Mouse (Mus musculus) erythroid progenitor cell, adult 5-6 weeks (primary cell): Measurements from ENCODE around the gene Kif3a. TPM values are rescaled to one million over a fixed set of nuclear protein-coding genes. Genes with fewer than 3 reads are reported as not detected.

Source experiments
- ATAC-seq: replicated peaks from 2 replicates; pipeline ENCODE4 v1.8.0; 2016; ENCODE audit warnings: moderate number of reproducible peaks, mild to moderate bottlenecking, moderate TSS enrichment, inconsistent platforms; ENCODE audit not compliant: poor library complexity, low FRiP score, severe bottlenecking
- total RNA-seq, 2 experiments: library from RNA; stranded (forward) in 1 of 2; stranded (reverse) in 1 of 2; fragments of 150-400 nt in 1 of 2; fragments of 186-747, 209-891 nt in 1 of 2; gene quantifications; 2 replicates each; pipeline versions ENCODE4 v1.2.3 to v1.2.4; 2015 to 2017; ENCODE audit warnings: low replicate concordance in 2 of 2

The Kif3a gene
- 1.3 and 10.5 TPM in 2 replicates for total RNA-seq (2015; ENCODE audit: low replicate concordance)
- total RNA-seq (2017; ENCODE audit: low replicate concordance) = 3.5 and 4.6 TPM in 2 replicates

DNA sequence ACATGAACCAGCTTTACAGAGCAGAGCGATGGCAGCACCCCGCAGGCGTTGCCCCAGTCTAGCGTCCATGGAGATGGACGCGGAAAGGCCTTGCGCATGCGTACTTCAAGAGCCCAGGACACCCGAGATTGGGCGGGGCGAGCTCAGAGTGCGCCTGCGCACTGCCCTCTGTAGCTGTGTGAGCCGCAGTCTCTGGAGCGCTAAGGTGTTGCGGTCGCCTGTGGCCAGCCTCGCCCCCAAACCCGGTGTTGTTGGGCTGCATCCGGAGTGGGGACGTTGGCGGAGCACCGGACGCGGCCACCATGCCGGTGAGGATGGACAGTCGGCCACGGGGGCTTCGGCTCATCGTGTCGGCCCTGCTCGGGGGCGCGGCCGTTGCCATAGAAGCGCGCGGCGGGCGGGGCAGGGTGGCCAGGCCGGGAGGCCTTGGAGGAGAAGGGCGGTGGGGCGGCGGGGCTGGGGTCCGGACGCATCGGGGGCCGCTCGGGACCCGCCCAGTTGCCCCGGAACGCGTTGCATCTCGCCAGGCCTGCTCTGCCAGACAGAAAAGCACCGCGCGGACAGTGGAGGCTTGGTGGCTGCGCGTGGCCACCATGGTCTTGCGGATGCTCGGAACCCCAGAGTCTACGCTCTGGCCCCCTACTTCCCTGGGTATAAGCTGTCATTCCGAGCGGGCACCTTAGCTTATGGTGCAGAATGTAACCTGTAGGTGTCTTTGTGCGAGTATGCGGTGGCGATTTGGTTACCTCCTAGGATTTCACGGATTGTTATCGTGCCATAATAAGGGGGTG is at the start of gene Kif3a:
Gene Kif3a, plus strand, starts transcription at position 156 of the 791 bp plus-strand sequence.
- peak; percentile 98 for ATAC-seq

DNA sequence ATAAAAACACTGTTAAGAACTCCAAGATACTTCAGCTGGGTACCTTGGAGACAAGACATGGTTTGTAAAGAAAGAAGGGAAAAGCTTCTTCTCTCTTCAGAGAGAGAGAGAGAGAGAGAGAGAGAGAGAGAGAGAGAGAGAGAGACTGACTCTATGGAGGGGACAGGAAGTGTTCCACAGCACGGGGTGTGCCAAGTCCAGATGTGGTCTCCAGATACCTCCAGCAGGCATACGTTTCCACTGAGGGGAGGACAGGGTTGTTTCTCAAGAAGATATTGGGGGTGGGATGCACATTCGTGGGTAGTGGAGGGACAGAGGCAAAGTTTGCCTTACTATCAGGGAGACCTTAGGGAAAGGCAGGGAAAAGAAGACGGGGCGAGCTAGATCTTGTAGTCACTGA is 48.4 kb upstream of the Kif3a start:
- ATAC-seq = 0 out of 2 replicates have a peak, but pooled peaks have one; percentile 31

DNA sequence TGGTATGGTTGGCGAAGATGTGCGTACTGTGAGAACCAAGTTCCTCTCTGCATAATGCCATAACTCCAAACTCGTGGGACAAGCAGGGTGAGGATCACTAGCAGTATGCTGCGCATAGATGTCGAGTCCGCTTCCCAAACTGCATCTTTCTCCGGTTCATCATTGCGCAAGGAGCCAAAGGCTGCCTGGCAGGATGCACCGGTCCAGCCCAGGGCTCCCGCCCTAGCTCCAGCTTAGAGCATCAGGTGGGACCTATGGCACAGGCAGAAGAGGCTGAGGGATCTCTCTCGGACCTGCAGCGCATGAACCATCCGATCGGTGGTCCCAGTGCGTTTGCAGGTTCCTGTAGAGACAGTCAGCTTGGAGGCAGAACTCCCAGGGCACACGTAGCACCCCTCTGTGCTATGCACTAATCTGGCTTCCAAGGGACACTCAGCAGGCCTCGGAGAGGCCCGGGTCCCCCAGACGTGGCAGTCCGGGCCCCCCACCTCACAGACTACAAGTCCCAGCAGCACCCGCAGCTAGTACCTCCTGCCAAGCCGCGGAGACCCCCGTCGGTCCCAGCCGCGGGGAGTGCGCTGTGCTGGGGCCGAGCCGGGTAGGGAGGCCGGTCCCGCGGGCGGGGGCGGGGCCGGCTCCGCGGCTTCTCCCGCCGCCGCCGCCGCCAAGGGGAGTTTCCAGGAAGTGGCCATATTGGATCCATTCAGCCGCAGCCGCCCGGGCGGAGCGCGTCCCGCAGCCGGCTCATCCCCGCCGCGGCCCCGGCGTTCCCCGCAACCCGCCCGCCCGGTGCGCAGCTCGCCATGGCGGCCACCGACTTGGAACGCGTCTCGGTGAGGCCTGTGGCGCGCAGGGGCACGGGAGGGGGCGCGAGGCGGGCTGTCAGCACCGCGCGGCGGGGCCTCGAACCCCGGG is 47.7 kb upstream of the Kif3a start, which contains the start of gene Sept8:
Gene Sept8, plus strand, starts transcription at position 51 of the 915 bp plus-strand sequence.
- ATAC-seq = peak; percentile 56

DNA sequence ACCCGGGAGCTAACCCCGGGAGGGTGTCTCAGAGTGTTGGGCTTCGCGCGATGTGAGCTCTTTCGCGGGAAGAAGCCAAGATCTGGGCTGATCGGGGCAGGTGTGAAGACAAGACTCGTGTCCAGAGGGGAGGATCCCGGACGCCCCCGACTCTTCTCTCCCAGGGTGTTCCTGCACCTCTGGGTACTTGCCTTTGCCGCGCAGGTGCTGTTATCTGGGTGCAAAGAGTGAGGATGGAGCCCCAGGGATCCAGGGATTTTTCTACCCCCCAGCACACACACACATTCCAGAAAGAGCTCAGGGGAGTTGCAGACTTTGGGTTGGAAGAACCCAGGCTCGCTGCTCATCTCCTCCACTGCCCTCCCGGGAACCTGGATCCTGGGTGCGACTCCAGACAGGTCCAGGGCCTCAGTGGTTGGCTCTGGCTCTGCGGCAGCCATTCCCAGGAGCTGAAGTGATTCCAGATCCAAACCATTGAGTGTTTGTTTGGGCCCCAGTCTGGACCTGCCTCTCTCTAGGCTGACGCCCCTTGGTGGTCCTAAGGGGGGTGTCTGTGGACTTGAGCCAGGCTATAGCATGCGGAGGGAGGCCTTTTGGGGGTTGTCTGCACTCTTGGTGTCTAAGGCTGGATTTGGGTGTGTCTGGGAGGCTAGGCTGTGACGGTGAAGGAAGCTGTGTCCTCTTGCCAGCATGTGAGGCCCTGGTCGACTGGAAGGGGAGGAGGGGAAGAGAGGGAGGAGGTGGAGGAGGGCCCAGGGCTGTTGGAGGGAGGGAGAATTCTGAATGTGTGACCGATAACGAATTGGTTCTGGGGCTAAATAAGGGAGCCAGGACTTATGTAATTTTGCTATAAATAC is 46.8 kb upstream of the Kif3a start:
- ATAC-seq = peak; percentile 77

DNA sequence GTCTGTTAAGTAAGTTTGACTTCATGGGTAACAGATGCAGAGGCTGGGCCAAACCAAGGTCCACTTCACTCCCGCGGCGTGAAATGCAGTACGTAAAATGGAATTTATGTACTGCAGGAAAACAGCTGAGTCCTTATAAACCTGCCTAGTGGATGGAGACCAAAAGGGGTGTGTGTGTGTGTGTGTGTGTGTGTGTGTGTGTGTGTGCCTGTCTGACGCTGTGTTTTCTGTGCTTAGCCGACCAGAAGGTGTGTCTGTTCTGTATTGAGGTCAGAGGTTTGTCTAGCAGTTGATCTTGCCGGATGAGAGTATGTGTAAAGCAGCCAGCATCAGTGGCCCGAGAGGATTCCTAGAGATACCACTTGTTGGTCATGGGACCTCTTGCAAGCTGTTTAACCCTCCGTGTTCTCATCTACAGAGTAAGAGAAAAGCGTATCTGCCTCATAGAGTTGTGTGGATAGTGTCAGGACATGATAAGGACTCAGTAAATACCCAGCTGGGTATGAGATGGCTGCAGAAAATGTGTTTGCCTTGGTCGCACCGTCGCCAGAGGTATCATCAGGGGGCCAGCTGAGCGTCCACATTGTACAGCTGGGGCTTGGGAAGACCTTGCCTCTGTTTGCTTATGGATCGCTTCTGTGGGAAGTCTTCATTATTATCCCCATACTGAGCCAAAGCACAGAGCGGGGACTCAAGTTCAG is 45.9 kb upstream of the Kif3a start:
- peak; percentile 8 for ATAC-seq

DNA sequence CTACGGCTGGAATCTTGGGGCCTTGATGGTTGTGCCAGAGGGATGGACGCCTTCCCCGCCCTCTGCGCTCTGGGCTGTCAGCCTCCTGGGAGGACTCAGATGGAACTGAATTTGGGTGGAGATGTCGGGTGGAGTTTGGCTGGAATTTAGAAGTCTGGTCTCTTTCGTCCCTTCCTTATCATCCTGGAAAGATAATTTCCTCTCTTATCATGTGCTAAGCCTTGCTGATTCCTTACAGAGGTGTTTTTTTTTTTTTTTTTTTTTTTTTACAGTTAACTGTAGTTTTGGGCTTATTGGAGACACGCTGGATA is 45.4 kb upstream of the Kif3a start:
- ATAC-seq = peak; percentile 62

DNA sequence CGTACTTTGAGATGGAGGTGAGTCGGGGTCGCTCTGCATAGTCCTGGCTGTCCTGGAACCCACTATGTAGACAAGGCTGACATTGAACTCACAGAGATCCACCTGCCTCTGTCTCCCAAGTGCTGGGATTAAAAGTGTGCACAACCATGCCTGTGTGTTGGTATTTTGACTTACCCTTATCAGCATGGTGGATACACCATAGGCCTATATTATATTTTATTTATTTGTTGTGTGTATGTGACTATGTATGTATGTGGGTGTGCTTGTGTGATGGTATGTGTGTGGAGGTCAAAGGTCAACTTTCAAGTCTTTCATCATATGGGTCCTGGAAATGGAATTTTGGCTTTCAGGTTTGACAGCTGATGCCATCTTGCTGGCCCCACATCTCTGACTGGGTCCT is 44.8 kb upstream of the Kif3a start:
- ATAC-seq = no peak

DNA sequence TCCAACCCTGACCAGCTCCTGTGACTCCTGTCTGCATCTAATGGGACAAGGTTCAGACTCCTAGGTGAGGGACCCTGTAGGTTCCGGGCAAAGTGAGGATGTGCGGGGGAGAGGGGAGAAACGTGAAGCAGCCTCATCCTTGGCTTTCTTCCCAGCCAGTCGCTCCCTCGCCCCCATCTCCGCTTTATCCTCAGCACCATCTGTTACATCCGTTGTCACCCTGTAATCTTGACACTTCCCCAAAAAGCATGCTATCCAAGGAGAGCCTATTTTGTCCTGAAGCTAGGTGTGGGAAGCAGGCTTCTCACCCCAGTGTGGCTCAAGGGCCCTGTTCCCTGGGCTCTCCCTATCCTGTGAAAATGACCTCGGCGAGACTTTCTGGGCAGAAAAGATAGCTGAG is 44.2 kb upstream of the Kif3a start:
- ATAC-seq = no peak

DNA sequence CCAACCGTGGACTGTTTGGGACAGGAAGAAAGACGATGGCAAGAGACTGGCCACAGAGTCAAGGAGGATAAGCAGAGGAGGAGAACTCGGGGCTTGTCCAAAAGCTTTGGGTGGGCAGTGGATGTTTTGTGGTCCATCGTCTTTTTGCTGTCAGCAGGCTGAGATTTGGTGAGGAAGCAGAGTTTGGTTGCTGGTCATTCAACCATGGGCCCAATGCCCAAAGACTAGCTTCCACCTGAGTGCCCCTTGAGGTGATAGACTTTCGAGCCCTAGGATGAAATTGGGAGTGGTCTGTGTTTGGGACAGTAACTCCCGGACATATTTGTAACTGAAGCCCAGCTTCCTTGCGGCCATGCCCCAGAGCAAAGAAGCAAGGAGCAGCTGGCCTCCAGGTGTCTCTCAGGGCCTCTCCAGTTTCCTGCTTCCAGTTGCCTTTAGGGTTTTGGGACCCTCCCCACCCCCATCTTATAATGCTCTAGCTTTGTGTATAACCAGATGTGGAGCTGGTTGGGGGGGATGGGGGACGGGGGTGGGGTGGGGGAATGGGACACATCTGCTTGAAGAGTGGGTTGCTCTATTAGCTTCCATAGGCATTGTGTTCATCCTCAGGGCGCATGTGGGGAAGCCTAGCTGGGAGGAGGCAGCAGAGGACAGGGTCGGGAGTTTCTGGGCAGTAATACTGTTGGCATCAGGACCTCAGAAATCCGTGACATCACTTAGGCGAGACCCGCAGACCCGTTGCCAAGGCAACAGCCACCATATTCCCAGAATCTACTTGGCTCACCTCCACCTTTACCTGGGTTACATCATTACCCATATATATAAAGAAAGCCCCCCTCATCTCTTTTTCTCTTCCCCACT is 43.4 kb upstream of the Kif3a start:
- ATAC-seq = no peak

DNA sequence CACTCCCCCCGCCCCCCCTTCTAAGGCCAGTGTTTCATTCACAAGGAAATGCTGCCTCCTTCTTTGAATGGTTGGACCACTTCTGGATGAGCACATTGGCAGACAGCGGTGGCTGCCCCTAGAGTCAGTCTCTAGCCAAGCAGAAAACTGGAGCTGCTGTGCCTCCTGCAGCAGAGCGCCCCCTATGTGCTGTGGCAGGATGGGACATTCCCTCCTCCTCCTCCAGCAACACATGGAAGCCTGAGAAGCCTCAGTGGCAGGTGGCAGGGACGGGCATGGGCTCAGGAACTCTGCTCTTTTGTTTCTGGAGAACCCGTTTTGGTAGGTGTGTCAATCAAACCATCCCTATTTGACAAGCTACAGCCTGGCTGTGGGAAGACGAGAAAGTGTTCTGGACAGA is 42.3 kb upstream of the Kif3a start:
- no peak for ATAC-seq

DNA sequence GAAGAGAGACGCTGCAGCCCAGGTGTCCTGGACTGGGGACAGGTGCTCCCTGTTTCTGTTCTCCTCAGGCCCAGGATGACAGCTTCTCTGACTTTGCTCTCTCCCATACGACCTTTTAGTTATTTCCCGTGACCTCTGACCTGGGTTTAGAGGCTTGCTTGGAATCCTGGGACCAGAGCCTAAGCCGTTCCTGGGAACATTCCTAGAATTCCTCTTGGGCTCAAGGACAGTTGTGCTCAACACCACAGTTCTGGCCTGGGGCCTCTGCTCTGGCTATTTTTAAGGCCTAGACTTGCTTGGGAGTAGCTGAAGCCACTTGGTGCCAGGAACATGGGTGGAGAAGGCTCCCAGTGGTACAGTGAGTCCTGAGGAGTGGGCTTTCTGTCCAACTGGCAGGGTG is 41.7 kb upstream of the Kif3a start:
- ATAC-seq = no peak

DNA sequence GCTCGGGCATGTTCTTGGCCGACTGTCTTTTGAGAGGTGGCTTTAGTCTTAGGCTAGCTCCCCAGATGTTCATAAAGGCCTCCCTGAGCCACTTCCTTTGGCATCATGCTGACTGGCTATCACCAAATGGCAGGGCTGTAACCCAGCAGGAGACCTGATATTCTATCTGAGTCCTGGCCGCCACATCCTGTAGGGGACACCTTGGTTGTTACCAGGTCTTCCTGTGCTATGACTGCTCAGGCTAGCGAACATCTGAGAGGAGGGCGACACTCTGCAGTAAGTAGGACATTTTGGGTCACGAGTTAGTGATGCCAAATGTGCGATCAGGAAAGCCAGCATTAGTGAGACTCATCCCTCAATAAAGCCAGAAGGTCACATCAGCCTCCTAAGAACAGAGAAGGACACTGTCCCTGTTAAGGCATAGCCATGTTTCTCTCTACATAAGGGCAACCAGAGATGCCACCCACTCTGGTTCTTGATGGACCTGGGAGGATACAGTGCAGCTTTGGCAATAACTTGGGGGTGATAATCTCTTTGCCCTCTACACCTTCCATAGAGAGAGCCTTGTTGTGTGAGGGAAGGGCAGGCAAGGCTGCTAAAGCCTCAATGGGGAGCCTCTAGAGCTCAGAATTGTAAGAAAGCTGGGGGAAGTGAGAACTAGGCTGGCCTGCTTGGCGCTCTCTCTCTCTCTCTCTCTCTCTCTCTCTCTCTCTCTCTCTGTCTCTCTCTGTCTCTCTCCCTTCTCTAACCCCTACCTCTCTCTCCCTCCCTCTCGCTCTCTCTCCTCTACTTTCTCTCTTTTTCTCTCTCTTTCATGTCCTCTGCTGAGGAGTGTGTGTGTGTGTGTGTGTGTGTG is 38.6 kb upstream of the Kif3a start:
- 0 out of 2 replicates have a peak, but pooled peaks have one; percentile 36 for ATAC-seq

DNA sequence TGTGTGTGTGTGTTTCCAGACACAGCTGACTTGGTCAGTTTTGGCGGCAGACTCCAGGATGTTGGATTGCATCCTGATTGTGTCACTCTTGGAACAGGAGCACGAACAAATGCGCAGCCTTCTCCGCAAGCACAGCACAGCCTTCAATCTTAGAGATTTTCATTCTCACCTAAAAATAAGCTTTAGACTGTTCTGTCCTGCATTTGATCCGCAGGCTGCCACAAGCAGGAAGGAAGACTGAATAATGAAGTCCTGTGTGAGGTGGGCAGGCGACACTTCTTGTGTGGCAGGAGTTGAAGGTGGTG is 38.0 kb upstream of the Kif3a start:
- ATAC-seq = no peak

DNA sequence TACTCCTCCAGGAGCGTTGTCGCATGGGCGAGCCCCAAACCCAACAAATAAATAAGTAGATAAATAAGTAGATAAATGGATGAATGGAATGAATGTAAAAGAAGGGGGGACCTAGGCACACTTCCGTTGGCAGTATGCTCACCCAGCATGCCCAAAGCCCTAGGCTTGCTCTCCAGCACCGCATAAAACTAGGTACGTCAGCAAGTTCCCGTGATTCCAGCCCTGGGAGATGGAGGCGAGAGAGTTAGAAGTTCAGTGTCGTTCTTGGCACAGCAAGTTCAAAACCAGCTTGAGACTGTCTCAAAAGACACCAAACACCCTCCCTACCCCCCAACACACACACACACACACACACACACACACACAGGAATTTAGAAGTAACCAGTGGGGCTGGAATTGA is 37.2 kb upstream of the Kif3a start:
- no peak for ATAC-seq

DNA sequence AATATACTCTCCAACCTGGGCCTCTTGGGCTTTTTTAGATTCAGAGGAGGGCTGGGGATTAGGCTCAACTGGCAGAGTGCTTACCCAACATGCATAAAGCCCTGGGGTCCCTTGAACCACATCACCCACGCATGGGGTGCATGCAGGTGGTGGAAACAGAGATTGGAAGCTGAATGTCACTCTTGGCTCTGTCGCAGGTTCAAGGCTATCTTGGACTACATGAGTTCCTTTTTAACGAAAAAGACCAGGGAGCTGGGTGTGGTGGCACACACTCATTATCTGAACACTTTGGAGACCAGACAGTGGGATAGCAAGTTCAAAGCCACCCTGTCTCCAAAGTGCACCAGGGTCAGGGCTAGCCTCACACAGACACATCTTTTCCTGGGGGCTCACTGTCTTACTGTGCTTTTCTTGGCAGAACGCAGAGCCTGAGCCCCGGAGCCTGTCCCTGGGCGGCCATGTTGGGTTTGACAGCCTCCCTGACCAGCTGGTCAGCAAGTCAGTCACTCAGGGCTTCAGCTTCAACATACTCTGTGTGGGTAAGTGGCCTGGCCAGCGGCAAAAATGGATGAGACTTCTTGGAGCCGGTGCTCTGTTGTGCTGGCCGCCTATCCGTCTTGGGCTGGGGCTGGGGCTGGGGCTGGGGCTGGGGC is 35.5 kb upstream of the Kif3a start:
- no peak for ATAC-seq

DNA sequence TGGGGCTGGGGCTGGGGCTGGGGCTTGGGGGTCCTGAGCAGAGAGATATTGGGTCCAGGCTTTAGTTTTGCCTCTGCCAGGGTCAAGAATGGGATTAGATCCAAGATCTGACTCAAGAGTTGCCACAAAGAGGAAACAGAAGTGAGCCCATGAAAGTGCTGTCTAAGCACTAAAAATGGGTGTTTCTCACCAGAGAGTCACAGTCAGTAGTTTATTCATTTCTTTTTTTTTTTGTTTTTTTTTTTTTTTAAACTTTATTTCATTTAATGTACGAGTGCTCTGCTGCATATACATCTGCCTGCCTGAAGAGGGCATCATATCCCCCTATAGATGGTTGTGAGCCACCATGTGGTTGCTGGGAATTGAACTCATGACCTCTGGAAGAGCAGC is 35.0 kb upstream of the Kif3a start:
- no peak for ATAC-seq

DNA sequence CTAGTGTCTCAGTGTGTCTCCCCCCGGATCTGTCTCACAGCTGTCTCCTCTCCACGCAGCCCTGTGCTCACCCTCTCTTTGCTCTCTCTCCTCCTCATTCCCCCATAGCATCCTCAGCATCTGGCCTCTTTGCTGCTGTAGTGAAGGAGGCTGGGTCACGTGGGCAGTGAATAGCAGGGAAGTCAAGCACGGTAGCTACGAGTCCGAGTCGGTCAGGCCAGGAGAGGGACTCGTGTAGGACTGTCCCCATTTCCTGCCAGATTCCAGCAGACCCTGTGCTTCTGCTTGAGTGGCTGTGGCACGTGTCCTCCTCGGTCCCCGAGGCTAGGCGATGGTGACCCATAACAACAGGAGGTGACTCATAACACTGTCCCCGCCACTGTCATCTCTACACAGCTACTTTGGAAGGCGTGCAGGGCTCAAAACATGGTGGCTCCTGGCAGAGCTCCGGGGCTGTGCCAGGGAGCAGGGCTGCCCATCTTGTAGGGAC is 28.1 kb upstream of the Kif3a start:
- ATAC-seq = no peak
